Mouse (Mus musculus): ENCODE results near the gene Zfp36.
"Not testable (repeated sequence)": the region's sequence is repeated elsewhere in the genome, so short reads cannot be mapped to it uniquely, and the experiment has no call there.

Zfp36 gene

GRCm38 (mm10) chr7:28380237-28381016 is at the start of gene Zfp36:
Zfp36 (minus strand) TSS chr7:28380253.
- no peak for DNase-seq

- no peak for DNase-seq
Observed at GRCm38 (mm10) chr7:28427738-28428137, 47.7 kb upstream of the Zfp36 start.

DNA sequence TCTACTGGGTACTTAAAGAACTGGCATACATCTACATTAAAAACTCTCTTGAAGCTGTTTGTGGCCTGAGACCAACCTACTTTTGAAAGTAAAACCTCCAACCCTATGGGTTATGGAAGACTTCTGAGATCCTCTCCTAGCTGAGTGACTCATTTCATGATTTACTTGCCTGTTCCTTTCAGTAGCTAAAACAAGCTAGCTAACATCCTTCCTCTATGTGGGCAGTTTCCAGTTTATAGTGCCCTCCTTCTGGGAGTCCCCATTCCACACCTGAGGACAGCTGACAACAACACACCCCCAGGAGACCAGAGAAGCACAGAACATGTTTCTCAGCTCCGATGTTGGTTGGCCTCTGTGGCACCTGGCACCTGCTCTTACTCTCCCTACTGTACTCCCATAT is 43.0 kb upstream of the Zfp36 start:
- DNase-seq = no peak

- DNase-seq = no peak
Observed at GRCm38 (mm10) chr7:28419416-28419815, 39.4 kb upstream of the Zfp36 start.

GRCm38 (mm10) chr7:28418096-28418670 is 38.1 kb upstream of the Zfp36 start:
- DNase-seq = no peak

DNA sequence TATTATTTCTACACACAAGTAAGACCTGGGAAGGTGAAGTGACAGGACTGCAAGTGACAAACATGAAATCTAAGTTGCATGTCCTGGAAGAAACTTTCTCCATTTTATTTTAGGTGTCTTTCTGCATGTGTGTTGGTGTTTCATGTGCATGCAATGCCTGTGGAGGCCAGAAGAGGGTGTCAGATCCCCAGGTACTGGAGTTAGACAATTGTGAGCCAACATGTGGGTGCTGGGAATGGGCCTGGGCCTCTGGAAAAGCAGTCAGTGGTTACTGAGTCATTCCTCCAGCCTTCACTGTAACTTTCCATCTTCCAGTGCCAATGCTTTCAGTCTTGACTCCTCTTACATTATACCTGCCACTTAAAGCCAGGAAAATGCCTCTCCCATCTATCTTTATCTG is 37.3 kb upstream of the Zfp36 start:
- no peak for DNase-seq

DNA sequence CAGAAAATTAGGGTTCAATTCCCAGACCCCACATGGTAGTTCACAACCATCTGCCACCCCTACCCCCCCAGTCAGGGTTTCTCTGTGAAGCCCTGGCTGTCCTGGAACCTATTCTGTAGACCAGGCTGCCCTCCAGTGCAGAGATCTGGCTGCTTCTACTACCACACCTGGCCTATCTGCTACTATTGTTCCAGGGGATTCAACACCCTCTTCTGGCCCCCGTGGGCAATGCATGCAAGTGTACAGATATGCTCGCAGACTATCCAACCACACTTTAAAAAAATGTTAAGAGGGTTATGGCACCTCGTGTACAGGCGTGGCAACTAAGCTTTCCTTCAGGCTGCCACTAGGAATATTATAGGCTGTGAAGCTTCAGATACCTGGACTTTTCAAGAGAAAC is 32.8 kb upstream of the Zfp36 start:
- DNase-seq = no peak

DNA sequence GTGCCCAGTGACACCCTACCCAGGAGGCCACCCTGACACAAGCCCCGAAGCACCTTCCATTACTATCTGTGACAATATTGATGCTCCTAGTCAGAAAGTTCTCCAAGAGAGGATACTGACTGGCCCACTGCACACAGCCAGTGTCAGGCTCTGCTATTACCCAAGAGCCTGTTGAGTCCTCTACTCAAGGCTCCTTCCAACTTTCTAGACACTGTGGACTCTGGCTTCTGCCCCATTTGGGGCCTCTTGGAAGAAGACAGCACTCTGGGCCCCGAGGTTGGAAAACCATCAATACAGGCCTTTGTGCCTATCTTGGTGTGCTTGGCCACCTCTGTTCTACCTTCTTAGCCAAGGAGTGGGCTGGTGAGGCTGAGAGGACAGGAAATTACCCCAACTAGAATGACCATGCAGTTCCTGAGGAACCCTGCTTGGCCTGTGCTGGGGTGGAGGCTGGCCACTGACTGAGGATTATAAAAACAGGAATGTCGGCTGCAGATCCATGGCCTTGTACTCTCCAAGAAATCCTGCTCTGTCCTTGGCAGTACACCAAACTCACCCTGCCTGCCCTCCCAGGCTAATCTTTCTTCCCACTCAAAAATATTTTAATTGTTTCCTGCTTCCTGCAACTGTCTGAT is 30.9 kb upstream of the Zfp36 start:
- DNase-seq = no peak

- DNase-seq = no peak
Observed at GRCm38 (mm10) chr7:28401942-28402341, 21.9 kb upstream of the Zfp36 start.

DNA sequence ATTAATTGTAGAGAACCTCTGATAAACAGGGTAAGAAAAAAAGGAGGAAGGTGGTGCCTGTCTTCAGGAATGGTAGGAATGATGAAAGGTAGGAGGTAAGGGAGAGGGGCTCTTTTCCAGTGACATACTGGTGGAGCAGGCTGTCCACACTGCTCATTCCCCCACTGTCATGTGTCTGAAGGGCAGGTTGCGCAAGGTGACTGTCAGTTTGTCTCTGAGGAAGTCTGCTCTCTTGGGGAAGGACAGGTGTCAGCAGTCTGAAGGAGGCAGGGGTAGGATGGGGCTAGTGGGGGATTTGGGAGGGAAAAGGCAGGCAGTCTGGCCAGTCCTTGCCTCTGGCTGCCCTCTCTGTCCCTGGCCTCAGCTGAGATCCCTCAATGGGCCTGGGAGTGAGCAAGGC is 21.0 kb upstream of the Zfp36 start:
- no peak for DNase-seq

GRCm38 (mm10) chr7:28398696-28399340 is 18.8 kb upstream of the Zfp36 start:
- no peak for DNase-seq

GRCm38 (mm10) chr7:28398000-28398399 is 17.9 kb upstream of the Zfp36 start:
- no peak for DNase-seq

DNA sequence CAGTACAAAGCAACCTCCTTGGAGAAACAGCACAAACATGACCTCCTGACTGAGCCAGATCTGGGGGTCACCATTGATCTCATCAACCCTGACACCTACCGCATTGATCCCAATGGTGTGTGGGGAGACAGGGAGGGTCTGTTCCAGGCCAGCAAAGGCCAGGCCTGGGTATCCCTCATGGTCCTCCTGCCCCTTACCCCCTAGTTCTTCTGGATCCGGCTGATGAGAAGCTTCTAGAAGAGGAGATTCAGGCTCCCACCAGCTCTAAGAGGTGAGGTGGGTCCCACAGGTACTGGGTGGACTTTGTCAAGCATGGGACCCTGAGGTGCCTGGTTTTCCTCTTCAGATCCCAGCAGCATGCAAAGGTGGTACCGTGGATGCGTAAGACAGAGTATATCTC is 15.4 kb upstream of the Zfp36 start:
- DNase-seq = no peak

DNA sequence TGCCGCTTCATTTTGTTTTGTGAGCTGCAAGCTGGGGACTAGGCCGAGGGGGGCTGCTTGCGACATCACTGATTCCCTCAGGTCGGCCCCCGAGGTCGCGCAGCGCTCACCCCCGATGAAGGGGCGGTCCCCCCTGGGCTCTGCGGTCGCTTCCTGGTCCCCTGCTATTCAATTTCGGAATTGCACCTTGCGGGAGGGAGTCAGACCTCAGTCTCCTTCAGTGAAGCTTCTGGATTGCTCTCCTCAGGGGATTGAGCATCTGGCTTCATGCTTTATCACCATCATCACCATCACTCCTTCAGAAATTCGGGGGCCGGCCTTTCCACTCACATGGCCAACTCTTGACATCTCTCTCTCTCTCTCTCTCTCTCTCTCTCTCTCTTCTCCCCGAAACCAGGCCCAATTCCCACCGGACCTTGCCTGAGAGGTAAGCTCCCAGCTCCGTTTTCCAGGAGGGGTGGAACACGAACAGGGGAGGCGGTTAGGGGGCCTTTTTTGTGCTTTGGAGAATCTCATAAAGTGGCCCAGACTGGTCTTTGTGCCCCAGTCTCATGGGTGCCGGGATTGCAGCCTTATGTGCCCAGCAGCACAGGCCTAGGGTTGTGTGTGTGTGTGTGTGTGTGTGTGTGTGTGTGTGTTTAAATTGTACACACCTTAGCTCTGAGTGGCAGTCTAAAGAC is 13.4 kb upstream of the Zfp36 start:
- DNase-seq = no peak

DNA sequence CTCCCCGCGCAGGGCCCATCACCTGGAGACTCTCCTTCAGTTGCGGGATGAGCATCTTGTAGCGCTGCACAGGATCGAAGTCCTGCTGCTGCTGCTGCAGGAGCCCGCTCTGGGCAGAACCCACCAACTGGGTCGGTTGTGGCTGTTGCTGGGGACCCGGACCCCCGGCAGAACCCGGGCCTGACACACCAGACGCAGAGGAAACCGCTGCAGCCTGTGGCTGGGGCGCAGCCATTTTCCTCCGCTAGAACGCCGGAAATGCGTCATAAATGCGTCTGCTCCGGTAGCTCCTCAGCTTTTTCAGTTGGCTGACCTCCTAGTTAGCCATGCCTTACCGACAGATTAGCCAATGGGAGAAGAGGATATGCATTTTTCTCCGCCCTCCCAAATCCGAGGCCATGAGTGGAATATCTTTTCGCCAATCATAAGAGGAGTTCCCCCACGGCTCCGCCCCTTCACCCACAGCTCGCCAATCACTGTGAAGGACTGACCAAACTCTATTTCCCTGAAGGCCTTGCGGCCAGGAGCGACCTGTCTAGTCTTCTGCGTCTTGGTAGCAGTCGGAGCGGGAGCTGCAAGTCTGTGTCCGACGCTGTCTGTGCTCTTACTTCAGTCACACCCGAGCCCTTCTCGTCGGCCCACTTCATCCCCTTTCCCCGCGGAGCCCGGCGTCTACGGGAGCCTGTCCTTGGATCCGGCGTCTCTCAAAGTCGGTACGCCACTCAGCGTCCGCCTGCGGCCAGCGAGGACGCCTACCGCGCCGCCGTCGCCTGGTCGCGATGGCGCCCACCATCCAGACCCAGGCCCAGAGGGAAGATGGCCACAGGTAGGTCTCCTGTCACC is 12.6 kb upstream of the Zfp36 start, which contains the start of the genes Med29 and Paf1:
TSS of gene Med29 (minus strand) at position 280 of the 843 bp plus-strand sequence.
TSS of gene Paf1 (plus strand) at position 523 of the 843 bp plus-strand sequence.
- peak; percentile 96 for DNase-seq

DNA sequence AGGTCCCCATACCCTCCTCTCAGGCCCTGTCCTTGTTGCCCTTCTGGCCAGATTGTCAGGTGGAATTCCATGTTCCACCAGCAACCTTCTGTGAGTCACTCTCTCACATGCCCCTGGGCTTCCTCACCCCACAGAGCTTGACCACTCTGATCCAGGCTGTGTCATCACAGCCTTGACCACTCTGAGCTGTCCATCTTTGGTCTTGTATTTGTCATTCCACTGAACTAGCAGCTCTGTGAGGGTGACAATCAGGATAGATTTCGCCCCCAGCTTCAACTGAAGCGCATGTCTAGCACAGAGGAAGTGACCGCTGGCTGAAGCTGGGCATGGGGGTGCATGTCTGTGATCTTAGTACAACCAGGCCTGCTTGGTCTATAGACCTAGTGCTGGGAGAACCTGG is 10.3 kb upstream of the Zfp36 start:
- no peak for DNase-seq

DNA sequence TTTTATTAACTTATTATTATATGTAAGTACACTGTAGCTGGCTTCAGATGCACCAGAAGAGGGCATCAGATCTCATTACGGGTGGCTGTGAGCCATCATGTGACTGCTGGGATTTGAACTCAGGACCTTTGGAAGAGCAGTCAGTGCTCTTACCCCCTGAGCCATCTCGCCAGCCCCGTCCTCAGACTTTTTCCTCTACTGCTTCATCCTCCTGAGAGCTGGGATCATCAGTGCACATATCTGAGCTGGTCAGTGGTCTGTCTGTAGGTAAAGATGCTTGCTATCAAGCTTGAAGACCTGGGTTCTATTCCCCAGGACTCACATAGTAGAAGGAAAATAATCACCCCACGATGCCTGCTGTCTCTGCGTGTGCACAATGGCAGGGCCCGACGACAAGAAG is 7.3 kb upstream of the Zfp36 start:
- not testable (repeated sequence) for DNase-seq

DNA sequence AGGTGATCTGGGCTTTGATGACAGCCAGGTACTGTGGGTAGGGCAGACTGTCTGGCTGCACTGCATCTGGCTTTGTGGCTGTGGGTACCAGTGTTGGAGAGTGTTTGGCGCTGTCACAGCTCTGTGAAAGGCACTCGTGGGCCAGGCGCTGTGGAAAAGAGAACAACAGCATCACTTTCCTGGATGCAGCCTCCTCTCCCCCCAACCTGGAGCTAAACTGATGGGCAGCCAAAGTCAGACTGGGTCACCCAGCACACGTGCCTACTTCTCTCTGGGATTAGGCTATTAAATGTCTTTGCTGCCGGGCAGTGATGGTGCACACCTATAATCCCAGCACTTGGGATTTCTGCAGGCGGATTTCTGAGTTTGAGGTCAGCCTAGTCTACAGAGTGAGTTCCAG is 6.8 kb upstream of the Zfp36 start:
- not testable (repeated sequence) for DNase-seq

GRCm38 (mm10) chr7:28386462-28386861 is 6.4 kb upstream of the Zfp36 start:
- DNase-seq = peak; percentile 90

DNA sequence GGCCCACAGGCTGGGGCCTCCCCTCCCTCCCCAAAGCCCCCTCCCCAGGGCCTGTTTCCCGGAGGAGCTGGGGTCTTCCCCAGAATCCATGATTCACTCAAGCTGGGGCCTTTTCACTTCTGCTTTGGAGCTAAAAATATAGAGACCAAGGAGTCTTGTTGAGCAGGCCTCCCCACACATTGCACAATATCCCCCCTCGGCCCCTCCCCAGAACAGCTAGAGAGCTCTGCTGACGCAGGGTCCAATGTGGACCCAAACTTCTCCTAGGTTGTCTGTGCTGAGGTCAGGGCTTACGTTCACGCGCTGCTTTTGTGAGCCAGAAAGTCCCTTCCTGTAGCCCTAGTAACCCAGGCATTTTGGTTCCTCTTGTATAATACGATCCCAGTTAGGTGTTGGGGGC is 6.0 kb upstream of the Zfp36 start:
- peak; percentile 52 for DNase-seq

- no peak for DNase-seq
Observed at GRCm38 (mm10) chr7:28385196-28385595, 5.1 kb upstream of the Zfp36 start.

GRCm38 (mm10) chr7:28384162-28384561 is 4.1 kb upstream of the Zfp36 start:
- no peak for DNase-seq

Measured in liver (tissue).